Mouse (Mus musculus) ES-E14 (cell line): Measurements from ENCODE around the gene Epha1.

Experiments used
- CHD2 ChIP-seq: IDR thresholded peaks from 2 replicates; pipeline ENCODE4 v1.6.1; 2014; ENCODE audit warnings: mild to moderate bottlenecking, low read depth, low read length, inconsistent platforms
- HCFC1 ChIP-seq: IDR thresholded peaks from 2 replicates; pipeline ENCODE4 v1.6.1; 2012; ENCODE audit warnings: low read length, inconsistent platforms, borderline replicate concordance; ENCODE audit not compliant: insufficient read depth
- MAFK ChIP-seq: IDR thresholded peaks from 2 replicates; pipeline ENCODE4 v1.6.1; 2014; ENCODE audit warnings: mild to moderate bottlenecking, low read depth, low read length, inconsistent platforms; ENCODE audit not compliant: insufficient read depth
- ZC3H11A ChIP-seq: IDR thresholded peaks from 2 replicates; pipeline ENCODE4 v1.6.1; 2012; ENCODE audit warnings: low read depth, mild to moderate bottlenecking, inconsistent platforms, low read length, borderline replicate concordance

DNA sequence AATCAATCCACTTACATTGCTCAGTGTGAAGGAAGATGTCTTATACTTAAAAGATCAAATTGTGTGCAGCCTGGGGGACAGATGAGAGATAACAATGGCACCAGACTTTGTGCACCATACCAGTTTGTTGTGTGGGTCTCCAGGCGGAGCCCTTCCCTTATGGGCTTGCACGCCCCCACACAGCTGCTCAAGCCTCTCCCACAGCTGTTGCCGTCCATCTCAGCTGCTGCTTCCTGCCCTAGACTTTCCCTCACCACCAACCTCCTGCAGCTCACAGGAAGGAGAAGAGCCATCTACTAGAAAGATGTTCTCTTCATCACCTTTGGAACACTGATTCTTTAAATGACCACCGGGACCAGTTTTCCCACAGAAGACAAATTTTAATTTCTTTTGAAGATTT, 12.6 kb upstream of the Epha1 start:
- no peak for TF ChIP-seq MAFK
- no peak for TF ChIP-seq ZC3H11A
- no peak for TF ChIP-seq HCFC1
- TF ChIP-seq CHD2, result no peak
